Mouse (Mus musculus) forebrain, embryonic 13.5 days (tissue): ENCODE measurements around the gene Gm21987. TPM values are rescaled to one million over a fixed set of nuclear protein-coding genes. Genes with fewer than 3 reads are reported as not detected.
"Not testable (repeated sequence)": the region's sequence is repeated elsewhere in the genome, so short reads cannot be mapped to it uniquely, and the experiment has no call there.

ENCODE experiments used
- ATAC-seq: fragments of 200-750 bp; cut with Nextera tagmentation; 2 replicates; pipeline ENCODE4 v1.8.0; 2017
- H3K27ac ChIP-seq: fragments of 300-500 bp; sonication (generic); 2 replicates; pipeline ENCODE4 v1.5.1; 2015; ENCODE audit warnings: inconsistent platforms, mild to moderate bottlenecking, moderate library complexity
- H3K27me3 ChIP-seq: fragments of 300-500 bp; sonication (generic); 2 replicates; pipeline ENCODE4 v1.6.1; 2015; ENCODE audit warnings: mild to moderate bottlenecking, inconsistent platforms
- H3K36me3 ChIP-seq: fragments of 300-500 bp; sonication (generic); 2 replicates; pipeline ENCODE4 v1.6.1; 2015; ENCODE audit warnings: mild to moderate bottlenecking, inconsistent platforms; ENCODE audit not compliant: poor library complexity, severe bottlenecking
- H3K4me1 ChIP-seq: fragments of 300-500 bp; sonication (generic); 2 replicates; pipeline ENCODE4 v1.6.1; 2015; ENCODE audit warnings: inconsistent platforms
- H3K4me2 ChIP-seq: fragments of 300-500 bp; sonication (generic); 2 replicates; pipeline ENCODE4 v1.6.1; 2015; ENCODE audit warnings: inconsistent platforms, mild to moderate bottlenecking, moderate library complexity
- H3K4me3 ChIP-seq: fragments of 300-500 bp; sonication (generic); 2 replicates; pipeline ENCODE4 v1.5.1; 2015; ENCODE audit warnings: mild to moderate bottlenecking, inconsistent platforms
- H3K9ac ChIP-seq: fragments of 300-500 bp; sonication (generic); 2 replicates; pipeline ENCODE4 v1.6.1; 2015; ENCODE audit warnings: mild to moderate bottlenecking, inconsistent platforms
- H3K9me3 ChIP-seq: fragments of 300-500 bp; sonication (generic); replicated peaks from 2 replicates; pipeline ENCODE4 v1.6.1; 2016; ENCODE audit warnings: inconsistent platforms
- WGBS: fragments of 180-500 bp; shearing (Covaris S2); methylation state at CpG from one replicate; pipeline ENCODE4 v1.1.7; 2015; 5-methylcytosine and 5-hydroxymethylcytosine counted together
- polyA plus RNA-seq: library from polyadenylated mRNA; unstranded; fragments of >200 nt; fragmentation: Nextera tagmentation; extraction: Ambion mirVana; gene quantifications from 2 replicates; pipeline ENCODE4 v1.2.1, GENCODE M21; 2015

The Gm21987 gene
- polyA plus RNA-seq, 1 experiment from 2014 or later: not detected

- Histone ChIP-seq H3K4me2 (no peak overlapping the region), H3K4me3 (no peak overlapping the region), H3K27me3 (no peaks in the 10 kb centered on the region), H3K4me1 (no peaks in the 10 kb centered on the region), H3K27ac (no peak overlapping the region), H3K9me3 (no peaks in the 10 kb centered on the region), H3K9ac (no peak overlapping the region), H3K36me3 (no peaks in the 10 kb centered on the region)
- 84% methylated on average over 11 of the region's 11 CpGs for WGBS
- ATAC-seq: no peak
These were observed 20.0 kb upstream of the Gm21987 start for GRCm38 (mm10) chr16:38326778-38327397.

GRCm38 (mm10) chr16:38329340-38329739, 17.5 kb upstream of the Gm21987 start:
- Histone ChIP-seq H3K4me2 (no peak overlapping the region), H3K9ac (no peak overlapping the region), H3K4me3 (no peak overlapping the region), H3K27me3 (no peaks in the 10 kb centered on the region), H3K27ac (no peak overlapping the region), H3K9me3 (no peaks in the 10 kb centered on the region), H3K4me1 (no peaks in the 10 kb centered on the region), H3K36me3 (no peaks in the 10 kb centered on the region)
- 94% methylated on average over 3 of the region's 3 CpGs for WGBS
- no peak for ATAC-seq

GRCm38 (mm10) chr16:38334431-38334830, 12.4 kb upstream of the Gm21987 start:
- 44% methylated on average over 6 of the region's 6 CpGs for WGBS
- H3K9me3 ChIP-seq: no peaks in the 10 kb centered on the region
- H3K4me3 ChIP-seq: no peak overlapping the region
- no peak for ATAC-seq
- H3K36me3 ChIP-seq: no peaks in the 10 kb centered on the region
- no peaks in the 10 kb centered on the region for H3K27me3 ChIP-seq
- H3K27ac ChIP-seq: no peak overlapping the region
- H3K4me2 ChIP-seq: no peak overlapping the region
- no peak overlapping the region for H3K9ac ChIP-seq
- no peaks in the 10 kb centered on the region for H3K4me1 ChIP-seq

GRCm38 (mm10) chr16:38338077-38338476, 8.8 kb upstream of the Gm21987 start:
- not testable (repeated sequence) for ATAC-seq, H3K4me3 ChIP-seq, H3K4me2 ChIP-seq, H3K27me3 ChIP-seq, H3K9me3 ChIP-seq, H3K27ac ChIP-seq, H3K36me3 ChIP-seq, H3K9ac ChIP-seq, H3K4me1 ChIP-seq
- WGBS: 86% methylated on average over 4 of the region's 4 CpGs

GRCm38 (mm10) chr16:38341396-38342324, 5.2 kb upstream of the Gm21987 start, which contains the start of gene Maats1:
TSS of gene Maats1 (minus strand) at chr16:38342143.
- peak; percentile 95 for ATAC-seq
- WGBS: 10% methylated on average over 30 of the region's 30 CpGs
- no peak within 1 kb of the TSS for H3K27ac ChIP-seq

GRCm38 (mm10) chr16:38344941-38345725, 1.7 kb upstream of the Gm21987 start:
- Histone ChIP-seq H3K9ac (no peak overlapping the region), H3K27ac (no peak overlapping the region), H3K36me3 (peaks cover 11% of the 10 kb centered on the region), H3K4me2 (no peak overlapping the region), H3K4me3 (no peak overlapping the region), H3K4me1 (peaks cover 20% of the 10 kb centered on the region), H3K9me3 (no peaks in the 10 kb centered on the region), H3K27me3 (no peaks in the 10 kb centered on the region)
- 88% methylated on average over 3 of the region's 3 CpGs for WGBS
- no peak for ATAC-seq

More at GRCm38 (mm10) chr16:38341396-38342324, 5.2 kb upstream of the Gm21987 start, which contains the start of gene Maats1:
- H3K27me3 ChIP-seq: no peaks in the 10 kb centered on the region
- H3K9me3 ChIP-seq: no peaks in the 10 kb centered on the region
- H3K4me3 ChIP-seq: peak within 1 kb of the TSS; percentile 41
- no peaks in the 10 kb centered on the region for H3K36me3 ChIP-seq
- peak within 1 kb of the TSS; percentile 70 for H3K4me2 ChIP-seq
- peaks cover 9% of the 10 kb centered on the region; the same call in 1 of the 2 replicates for H3K4me1 ChIP-seq
- H3K9ac ChIP-seq: peak within 1 kb of the TSS; percentile 68

GRCm38 (mm10) chr16:38347588-38347987, 748 bp downstream of the Gm21987 start:
- Histone ChIP-seq H3K4me1 (peaks cover 10% of the 10 kb centered on the region), H3K9me3 (no peaks in the 10 kb centered on the region), H3K4me2 (peak overlapping the region; percentile 75), H3K27ac (no peak overlapping the region), H3K9ac (peak overlapping the region; percentile 90), H3K36me3 (peaks cover 32% of the 10 kb centered on the region), H3K4me3 (peak overlapping the region; percentile 94), H3K27me3 (no peaks in the 10 kb centered on the region)
- 63% methylated on average over 6 of the region's 6 CpGs for WGBS
- no peak for ATAC-seq

- Histone ChIP-seq H3K27ac (no peak overlapping the region), H3K36me3 (peaks cover 32% of the 10 kb centered on the region), H3K4me3 (no peak overlapping the region), H3K4me1 (peaks cover 10% of the 10 kb centered on the region), H3K9ac (no peak overlapping the region), H3K9me3 (no peaks in the 10 kb centered on the region), H3K27me3 (no peaks in the 10 kb centered on the region), H3K4me2 (no peak overlapping the region)
- no peak for ATAC-seq
- 92% methylated on average over 9 of the region's 9 CpGs for WGBS
These were observed 1.4 kb downstream of the Gm21987 start for GRCm38 (mm10) chr16:38348217-38348761.

GRCm38 (mm10) chr16:38349881-38350280, 3.0 kb downstream of the Gm21987 start:
- no peak overlapping the region for H3K9ac ChIP-seq
- no peaks in the 10 kb centered on the region for H3K9me3 ChIP-seq
- no peak for ATAC-seq
- no peak overlapping the region for H3K27ac ChIP-seq
- no peak overlapping the region for H3K4me2 ChIP-seq
- 91% methylated on average over 2 of the region's 2 CpGs for WGBS
- peaks cover 10% of the 10 kb centered on the region for H3K4me1 ChIP-seq
- H3K27me3 ChIP-seq: no peaks in the 10 kb centered on the region
- H3K4me3 ChIP-seq: no peak overlapping the region
- H3K36me3 ChIP-seq: peaks cover 35% of the 10 kb centered on the region

GRCm38 (mm10) chr16:38350361-38350855, 3.6 kb downstream of the Gm21987 start:
- no peaks in the 10 kb centered on the region for H3K27me3 ChIP-seq
- H3K4me3 ChIP-seq: no peak overlapping the region
- no peak overlapping the region for H3K27ac ChIP-seq
- peaks cover 10% of the 10 kb centered on the region for H3K4me1 ChIP-seq
- peaks cover 35% of the 10 kb centered on the region for H3K36me3 ChIP-seq
- WGBS: 92% methylated on average over 7 of the region's 7 CpGs
- no peak overlapping the region for H3K9ac ChIP-seq
- no peak overlapping the region for H3K4me2 ChIP-seq
- H3K9me3 ChIP-seq: no peaks in the 10 kb centered on the region
- ATAC-seq: no peak

- WGBS: 87% methylated on average over 6 of the region's 6 CpGs
- Histone ChIP-seq H3K27ac (no peak overlapping the region), H3K9ac (no peak overlapping the region)
These were observed 4.1 kb downstream of the Gm21987 start for GRCm38 (mm10) chr16:38350939-38351338.

More at GRCm38 (mm10) chr16:38350939-38351338, 4.1 kb downstream of the Gm21987 start:
- Histone ChIP-seq H3K4me2 (no peak overlapping the region), H3K4me3 (no peak overlapping the region), H3K4me1 (peaks cover 10% of the 10 kb centered on the region), H3K27me3 (no peaks in the 10 kb centered on the region), H3K36me3 (peaks cover 35% of the 10 kb centered on the region), H3K9me3 (no peaks in the 10 kb centered on the region)
- ATAC-seq: no peak
